Mouse (Mus musculus) cerebellum, postnatal 25 days (tissue): ENCODE results near the gene 4931423N10Rik.
"Not testable (repeated sequence)": the region's sequence is repeated elsewhere in the genome, so short reads cannot be mapped to it uniquely, and the experiment has no call there.

ENCODE experiments used
- DNase-seq, 2 experiments: peaks; one replicate each; pipeline ENCODE4 v3.0.0; 2021; ENCODE audit warnings: mixed read lengths in 2 of 2

The 4931423N10Rik gene

GRCm38 (mm10) chr2:23207070-23207526 lies at the start of gene 4931423N10Rik:
Gene 4931423N10Rik, plus strand, starts transcription at chr2:23207476.
- no peak for DNase-seq

- no peak for DNase-seq
Measured at GRCm38 (mm10) chr2:23172305-23172704, 35.0 kb upstream of the 4931423N10Rik start.

GRCm38 (mm10) chr2:23194366-23194765 lies 12.9 kb upstream of the 4931423N10Rik start:
- peak in 1 of 2 experiments; percentile 26 for DNase-seq

- no peak for DNase-seq
Measured at GRCm38 (mm10) chr2:23201034-23201433, 6.2 kb upstream of the 4931423N10Rik start.

- DNase-seq: no peak
Measured at GRCm38 (mm10) chr2:23202900-23203670, 4.2 kb upstream of the 4931423N10Rik start.

GRCm38 (mm10) chr2:23213661-23214060 lies 6.4 kb downstream of the 4931423N10Rik start:
- DNase-seq: no peak

GRCm38 (mm10) chr2:23225199-23225598 lies 17.9 kb downstream of the 4931423N10Rik start:
- DNase-seq: no peak

- DNase-seq: no peak
Measured at GRCm38 (mm10) chr2:23228463-23228862, 21.2 kb downstream of the 4931423N10Rik start.

- peak; percentile 15 to 22 for DNase-seq
Measured at GRCm38 (mm10) chr2:23234065-23234773, 26.9 kb downstream of the 4931423N10Rik start.

- DNase-seq: not testable (repeated sequence)
Measured at GRCm38 (mm10) chr2:23290991-23291390, 83.7 kb downstream of the 4931423N10Rik start.

GRCm38 (mm10) chr2:23314869-23315268 lies 107.6 kb downstream of the 4931423N10Rik start:
- DNase-seq: no peak
